Mouse (Mus musculus) megakaryocyte, embryonic 14.5 days (primary cell): ENCODE results near the gene Ankrd52. TPM values are rescaled to one million over a fixed set of nuclear protein-coding genes. Genes with fewer than 3 reads are reported as not detected.

Experiments used
- H3K27me3 ChIP-seq: replicated peaks from 2 replicates; pipeline ENCODE3; 2012; ENCODE audit warnings: inconsistent platforms
- H3K36me3 ChIP-seq: replicated peaks from 2 replicates; pipeline ENCODE3; 2012; ENCODE audit warnings: low read length, inconsistent platforms, mixed read lengths
- H3K4me1 ChIP-seq: 2 replicates; pipeline ENCODE4 v1.6.1; 2012; ENCODE audit warnings: inconsistent platforms
- H3K4me3 ChIP-seq: replicated peaks from 2 replicates; pipeline ENCODE3; 2012; ENCODE audit warnings: moderate library complexity, mild to moderate bottlenecking, inconsistent platforms
- H3K9me3 ChIP-seq: 2 replicates; pipeline ENCODE4 v1.6.1; 2012; ENCODE audit warnings: inconsistent platforms
- FLI1 ChIP-seq: IDR thresholded peaks from 2 replicates; pipeline ENCODE4 v1.6.1; 2012; ENCODE audit warnings: low read length, inconsistent platforms, mixed read lengths
- GATA1 ChIP-seq: IDR thresholded peaks from 3 replicates; pipeline ENCODE4 v1.6.1; 2012; ENCODE audit warnings: mixed read lengths, low read length, inconsistent platforms, borderline replicate concordance
- polyA plus RNA-seq: library from polyadenylated mRNA; stranded (reverse); fragments of >175 nt; gene quantifications from 2 replicates; pipeline ENCODE4 v1.2.3, GENCODE M21; 2012; ENCODE audit warnings: low replicate concordance; ENCODE audit not compliant: insufficient read depth

The Ankrd52 gene
- polyA plus RNA-seq, 1 experiment, result 19.7 TPM

- Histone ChIP-seq H3K4me3 (no peak overlapping the region), H3K36me3 (peaks cover 31% of the 10 kb centered on the region), H3K4me1 (peaks cover 23% of the 10 kb centered on the region), H3K9me3 (no peaks in the 10 kb centered on the region), H3K27me3 (no peaks in the 10 kb centered on the region)
- TF ChIP-seq GATA1 (no peak), FLI1 (no peak)
These were observed 68.5 kb downstream of the Ankrd52 start for GRCm38 (mm10) chr10:128445407-128445806.

- H3K9me3 ChIP-seq, result no peaks in the 10 kb centered on the region
- TF ChIP-seq FLI1, result no peak
- H3K4me3 ChIP-seq, result no peak overlapping the region
These were observed 74.1 kb downstream of the Ankrd52 start for GRCm38 (mm10) chr10:128451014-128451413.

GRCm38 (mm10) chr10:128454471-128454870 is 77.6 kb downstream of the Ankrd52 start:
- no peak overlapping the region for H3K4me3 ChIP-seq
- peaks cover 38% of the 10 kb centered on the region for H3K4me1 ChIP-seq
- no peaks in the 10 kb centered on the region for H3K27me3 ChIP-seq
- no peak for TF ChIP-seq FLI1
- no peaks in the 10 kb centered on the region for H3K36me3 ChIP-seq
- no peaks in the 10 kb centered on the region for H3K9me3 ChIP-seq

More at GRCm38 (mm10) chr10:128451014-128451413, 74.1 kb downstream of the Ankrd52 start:
- Histone ChIP-seq H3K27me3 (no peaks in the 10 kb centered on the region), H3K36me3 (no peaks in the 10 kb centered on the region), H3K4me1 (peaks cover 26% of the 10 kb centered on the region)

GRCm38 (mm10) chr10:128455280-128455679 is 78.4 kb downstream of the Ankrd52 start:
- Histone ChIP-seq H3K27me3 (no peaks in the 10 kb centered on the region), H3K4me3 (peak overlapping the region; percentile 84), H3K36me3 (no peaks in the 10 kb centered on the region), H3K9me3 (no peaks in the 10 kb centered on the region), H3K4me1 (peaks cover 45% of the 10 kb centered on the region)
- TF ChIP-seq FLI1 (no peak; the same call in 1 of the 2 replicates), GATA1 (no peak)

- Histone ChIP-seq H3K4me1 (peaks cover 52% of the 10 kb centered on the region), H3K36me3 (peaks cover 21% of the 10 kb centered on the region), H3K4me3 (no peak overlapping the region), H3K9me3 (no peaks in the 10 kb centered on the region), H3K27me3 (no peaks in the 10 kb centered on the region)
- TF ChIP-seq GATA1 (no peak), FLI1 (no peak)
These were observed 80.8 kb downstream of the Ankrd52 start for GRCm38 (mm10) chr10:128457676-128458075.

Other genes starting within 250 kb of the Ankrd52 start
- gene Rbms2, start 196.8 kb upstream of the Ankrd52 start, polyA plus RNA-seq, result 1.6 and 7.6 TPM in 2 replicates
- 1.8 TPM in 1 of 2 replicates, not detected in the other for gene Gls2, start 182.7 kb upstream of the Ankrd52 start, polyA plus RNA-seq
- 0.73 TPM in 1 of 2 replicates, not detected in the other for gene Spryd4, start 165.3 kb upstream of the Ankrd52 start, polyA plus RNA-seq
- gene Mip, start 151.3 kb upstream of the Ankrd52 start, polyA plus RNA-seq, result not detected in 2 replicates
- 2.2 and 8.3 TPM in 2 replicates for gene Timeless, start 145.1 kb upstream of the Ankrd52 start, polyA plus RNA-seq
- not detected in 2 replicates for gene Apon, start 123.0 kb upstream of the Ankrd52 start, polyA plus RNA-seq
- not detected in 2 replicates for gene Apof, start 108.4 kb upstream of the Ankrd52 start, polyA plus RNA-seq
- 8.1 and 18.2 TPM in 2 replicates for gene Stat2, start 106.6 kb upstream of the Ankrd52 start, polyA plus RNA-seq
- gene Il23a, start 78.4 kb upstream of the Ankrd52 start, polyA plus RNA-seq, result 0.49 TPM in 1 of 2 replicates, not detected in the other
- 0.91 and 1.1 TPM in 2 replicates for gene Pan2, start 73.8 kb upstream of the Ankrd52 start, polyA plus RNA-seq
- gene Cnpy2, start 54.7 kb upstream of the Ankrd52 start, polyA plus RNA-seq, result 29.0 and 98.4 TPM in 2 replicates
- gene Cs, start 39.4 kb upstream of the Ankrd52 start, polyA plus RNA-seq, result 2.6 and 12.1 TPM in 2 replicates
- 5.0 and 18.0 TPM in 2 replicates for gene Coq10a, start 8.1 kb upstream of the Ankrd52 start, polyA plus RNA-seq
- not detected in 2 replicates for gene Slc39a5, start 24.1 kb downstream of the Ankrd52 start, polyA plus RNA-seq
- gene Nabp2, start 34.4 kb downstream of the Ankrd52 start, polyA plus RNA-seq, result 458 and 1,055 TPM in 2 replicates
- 17.0 and 19.5 TPM in 2 replicates for gene Rnf41, start 34.5 kb downstream of the Ankrd52 start, polyA plus RNA-seq
- 86.7 and 138 TPM in 2 replicates for gene Smarcc2, start 82.1 kb downstream of the Ankrd52 start, polyA plus RNA-seq
- gene Myl6, start 117.0 kb downstream of the Ankrd52 start, polyA plus RNA-seq, result 175 and 2,406 TPM in 2 replicates
- 9.5 and 15.9 TPM in 2 replicates for gene Myl6b, start 121.6 kb downstream of the Ankrd52 start, polyA plus RNA-seq
- 48.5 and 62.5 TPM in 2 replicates for gene Esyt1, start 148.8 kb downstream of the Ankrd52 start, polyA plus RNA-seq
- 21.5 and 24.2 TPM in 2 replicates for gene Zc3h10, start 170.7 kb downstream of the Ankrd52 start, polyA plus RNA-seq
- gene Rpl41, start 172.2 kb downstream of the Ankrd52 start, polyA plus RNA-seq, result 1,477 and 10,817 TPM in 2 replicates
- gene Pa2g4, start 188.9 kb downstream of the Ankrd52 start, polyA plus RNA-seq, result 407 and 451 TPM in 2 replicates
- 0.08 TPM in 1 of 2 replicates, not detected in the other for gene Erbb3, start 212.5 kb downstream of the Ankrd52 start, polyA plus RNA-seq
- 3,363 and 5,964 TPM in 2 replicates for gene Rps26, start 249.6 kb downstream of the Ankrd52 start, polyA plus RNA-seq